Mouse (Mus musculus): ENCODE results near the gene Pwwp2b. TPM values are rescaled to one million over a fixed set of nuclear protein-coding genes. Genes with fewer than 3 reads are reported as not detected.

Pwwp2b gene
- polyA plus RNA-seq, 1 experiment, result 5.6 TPM

GRCm38 (mm10) chr7:139213751-139214150, 34.5 kb upstream of the Pwwp2b start:
- H3K4me1 ChIP-seq (ENCODE audit: control insufficient read depth, insufficient read depth, low read length), result no peaks in the 10 kb centered on the region
- no peak overlapping the region for H3K27ac ChIP-seq (ENCODE audit: control insufficient read depth, insufficient read depth, low read depth, low read length, poor library complexity)
- no peak for TF ChIP-seq POLR2A (IDR thresholded peaks at IDR 0.05; ENCODE audit: borderline replicate concordance, control insufficient read depth, low read depth, low read length)
- no peak for TF ChIP-seq CTCF (IDR thresholded peaks at IDR 0.05; ENCODE audit: control insufficient read depth, insufficient read depth, low read length)
- H3K4me3 ChIP-seq (replicated peaks; ENCODE audit: control insufficient read depth, low read depth, low read length), result no peak overlapping the region
- 55% methylated on average over 3 of the region's 3 CpGs for WGBS

- WGBS, result 26% methylated on average over 3 of the region's 3 CpGs
- H3K4me1 ChIP-seq (ENCODE audit: control insufficient read depth, insufficient read depth, low read length), result no peaks in the 10 kb centered on the region
- no peak overlapping the region for H3K4me3 ChIP-seq (replicated peaks; ENCODE audit: control insufficient read depth, low read depth, low read length)
- no peak overlapping the region for H3K27ac ChIP-seq (ENCODE audit: control insufficient read depth, insufficient read depth, low read depth, low read length, poor library complexity)
- TF ChIP-seq CTCF (IDR thresholded peaks at IDR 0.05; ENCODE audit: control insufficient read depth, insufficient read depth, low read length) (no peak), POLR2A (IDR thresholded peaks at IDR 0.05; ENCODE audit: borderline replicate concordance, control insufficient read depth, low read depth, low read length) (no peak)
Measured at GRCm38 (mm10) chr7:139214160-139214559, 34.1 kb upstream of the Pwwp2b start.

- TF ChIP-seq POLR2A (IDR thresholded peaks at IDR 0.05; ENCODE audit: borderline replicate concordance, control insufficient read depth, low read depth, low read length), result no peak
- TF ChIP-seq CTCF (IDR thresholded peaks at IDR 0.05; ENCODE audit: control insufficient read depth, insufficient read depth, low read length), result no peak
- no peak overlapping the region for H3K27ac ChIP-seq (ENCODE audit: control insufficient read depth, insufficient read depth, low read depth, low read length, poor library complexity)
- no peak overlapping the region for H3K4me3 ChIP-seq (replicated peaks; ENCODE audit: control insufficient read depth, low read depth, low read length)
- WGBS, result 77% methylated on average over 14 of the region's 14 CpGs
- H3K4me1 ChIP-seq (ENCODE audit: control insufficient read depth, insufficient read depth, low read length), result no peaks in the 10 kb centered on the region
Measured at GRCm38 (mm10) chr7:139214596-139215340, 33.5 kb upstream of the Pwwp2b start.

- no peak overlapping the region for H3K27ac ChIP-seq (ENCODE audit: control insufficient read depth, insufficient read depth, low read depth, low read length, poor library complexity)
- H3K4me1 ChIP-seq (ENCODE audit: control insufficient read depth, insufficient read depth, low read length), result no peaks in the 10 kb centered on the region
- WGBS, result 71% methylated on average over 1 of the region's 1 CpGs
- H3K4me3 ChIP-seq (replicated peaks; ENCODE audit: control insufficient read depth, low read depth, low read length), result no peak overlapping the region
- TF ChIP-seq POLR2A (IDR thresholded peaks at IDR 0.05; ENCODE audit: borderline replicate concordance, control insufficient read depth, low read depth, low read length) (no peak), CTCF (IDR thresholded peaks at IDR 0.05; ENCODE audit: control insufficient read depth, insufficient read depth, low read length) (no peak)
Measured at GRCm38 (mm10) chr7:139215516-139215915, 32.8 kb upstream of the Pwwp2b start.

GRCm38 (mm10) chr7:139215946-139216345, 32.3 kb upstream of the Pwwp2b start:
- no peak overlapping the region for H3K27ac ChIP-seq (ENCODE audit: control insufficient read depth, insufficient read depth, low read depth, low read length, poor library complexity)
- H3K4me3 ChIP-seq (replicated peaks; ENCODE audit: control insufficient read depth, low read depth, low read length), result no peak overlapping the region
- WGBS, result 80% methylated on average over 7 of the region's 7 CpGs
- TF ChIP-seq POLR2A (IDR thresholded peaks at IDR 0.05; ENCODE audit: borderline replicate concordance, control insufficient read depth, low read depth, low read length) (no peak), CTCF (IDR thresholded peaks at IDR 0.05; ENCODE audit: control insufficient read depth, insufficient read depth, low read length) (no peak)
- H3K4me1 ChIP-seq (ENCODE audit: control insufficient read depth, insufficient read depth, low read length), result no peaks in the 10 kb centered on the region

GRCm38 (mm10) chr7:139216464-139216863, 31.8 kb upstream of the Pwwp2b start:
- no peaks in the 10 kb centered on the region for H3K4me1 ChIP-seq (ENCODE audit: control insufficient read depth, insufficient read depth, low read length)
- TF ChIP-seq CTCF (IDR thresholded peaks at IDR 0.05; ENCODE audit: control insufficient read depth, insufficient read depth, low read length) (no peak), POLR2A (IDR thresholded peaks at IDR 0.05; ENCODE audit: borderline replicate concordance, control insufficient read depth, low read depth, low read length) (no peak)
- no peak overlapping the region for H3K27ac ChIP-seq (ENCODE audit: control insufficient read depth, insufficient read depth, low read depth, low read length, poor library complexity)
- no peak overlapping the region for H3K4me3 ChIP-seq (replicated peaks; ENCODE audit: control insufficient read depth, low read depth, low read length)
- WGBS, result 86% methylated on average over 9 of the region's 9 CpGs

GRCm38 (mm10) chr7:139217046-139217445, 31.2 kb upstream of the Pwwp2b start:
- Histone ChIP-seq H3K4me3 (replicated peaks; ENCODE audit: control insufficient read depth, low read depth, low read length) (no peak overlapping the region), H3K27ac (ENCODE audit: control insufficient read depth, insufficient read depth, low read depth, low read length, poor library complexity) (no peak overlapping the region), H3K4me1 (ENCODE audit: control insufficient read depth, insufficient read depth, low read length) (no peaks in the 10 kb centered on the region)
- TF ChIP-seq POLR2A (IDR thresholded peaks at IDR 0.05; ENCODE audit: borderline replicate concordance, control insufficient read depth, low read depth, low read length) (no peak), CTCF (IDR thresholded peaks at IDR 0.05; ENCODE audit: control insufficient read depth, insufficient read depth, low read length) (no peak)
- WGBS, result 84% methylated on average over 7 of the region's 7 CpGs

- H3K4me3 ChIP-seq (replicated peaks; ENCODE audit: control insufficient read depth, low read depth, low read length), result no peak overlapping the region
- 23% methylated on average over 6 of the region's 6 CpGs for WGBS
- H3K27ac ChIP-seq (ENCODE audit: control insufficient read depth, insufficient read depth, low read depth, low read length, poor library complexity), result no peak overlapping the region
- no peak for TF ChIP-seq POLR2A (IDR thresholded peaks at IDR 0.05; ENCODE audit: borderline replicate concordance, control insufficient read depth, low read depth, low read length)
- TF ChIP-seq CTCF (IDR thresholded peaks at IDR 0.05; ENCODE audit: control insufficient read depth, insufficient read depth, low read length), result no peak
- H3K4me1 ChIP-seq (ENCODE audit: control insufficient read depth, insufficient read depth, low read length), result peaks cover 4% of the 10 kb centered on the region; the same call in 1 of the 2 replicates
Measured at GRCm38 (mm10) chr7:139218641-139219415, 29.5 kb upstream of the Pwwp2b start.

Data from bone marrow, adult 2 months (tissue).